Mouse (Mus musculus) sigmoid colon, adult 10 weeks (tissue): ENCODE data around the gene Ces1c. TPM values are rescaled to one million over a fixed set of nuclear protein-coding genes. Genes with fewer than 3 reads are reported as not detected.

Experiments used
- polyA plus RNA-seq: library from polyadenylated mRNA; stranded (reverse); fragments of 350-450 nt; fragmentation: Illumina TruSeq; extraction: RNeasy Lipid Tissue Mini Kit (QIAGEN cat#74804); gene quantifications from one replicate; pipeline ENCODE4 v1.2.3, GENCODE M21; 2014; ENCODE audit warnings: low read depth, low replicate concordance

Gene Ces1c
- not detected for polyA plus RNA-seq

GRCm38 (mm10) chr8:93131233-93131980 is at the start of gene Ces1c:
TSS of gene Ces1c (minus strand) at chr8:93131283.

GRCm38 (mm10) chr8:93079887-93080286 is 51.2 kb downstream of the Ces1c start, which contains the start of gene Ces1b:
TSS of gene Ces1b (minus strand) at chr8:93080017.

Other genes starting within 250 kb of the Ces1c start
- gene Capns2, start 229.9 kb downstream of the Ces1c start, polyA plus RNA-seq = 0.47 TPM
- 0.13 TPM for gene Slc6a2, start 171.2 kb downstream of the Ces1c start, polyA plus RNA-seq
- gene Ces1a, start 83.1 kb downstream of the Ces1c start, polyA plus RNA-seq = not detected
- 0.44 TPM for gene Ces1b, start 51.3 kb downstream of the Ces1c start, polyA plus RNA-seq
- gene Ces1d, start 66.6 kb upstream of the Ces1c start, polyA plus RNA-seq = 48.4 TPM
- 12.3 TPM for gene Ces1e, start 98.3 kb upstream of the Ces1c start, polyA plus RNA-seq
- 41.4 TPM for gene Ces1f, start 148.5 kb upstream of the Ces1c start, polyA plus RNA-seq
- gene Ces1g, start 206.0 kb upstream of the Ces1c start, polyA plus RNA-seq = 6.2 TPM
- gene Ces1h, start 248.4 kb upstream of the Ces1c start, polyA plus RNA-seq = not detected